Mouse (Mus musculus) cortical plate, adult 2 months (tissue): ENCODE results near the gene Picalm.

Experiments
- CTCF ChIP-seq: fragments of 200-500 bp; IDR thresholded peaks from 2 replicates; pipeline ENCODE4 v1.5.1; 2011; ENCODE audit warnings: mild to moderate bottlenecking, control low read depth, low read length; ENCODE audit not compliant: insufficient read depth; ENCODE audit errors: extremely low read depth
- POLR2A ChIP-seq: fragments of 200-500 bp; IDR thresholded peaks from 2 replicates; pipeline ENCODE4 v1.6.1; 2011; ENCODE audit warnings: mild to moderate bottlenecking, low read length, control low read depth; ENCODE audit not compliant: insufficient read depth; ENCODE audit errors: extremely low read depth

GRCm38 (mm10) chr7:90095766-90096372, 34.1 kb upstream of the Picalm start:
- TF ChIP-seq CTCF = no peak
- no peak for TF ChIP-seq POLR2A
